Mouse (Mus musculus) left cerebral cortex, postnatal 14 days (tissue): ENCODE data around the gene Wsb1. TPM values are rescaled to one million over a fixed set of nuclear protein-coding genes. Genes with fewer than 3 reads are reported as not detected.
"Not testable (repeated sequence)": the region's sequence is repeated elsewhere in the genome, so short reads cannot be mapped to it uniquely, and the experiment has no call there.

Experiments
- DNase-seq, 2 experiments: peaks; one replicate each; pipeline ENCODE4 v3.0.0; 2021 to 2022; ENCODE audit warnings: low spot score in 2 of 2, mixed read lengths in 1 of 2
- intact Hi-C: fragments of 180-260 bp; cut with DNase I; formaldehyde crosslinking; loops from one replicate; pipeline ENCODE4 v1.15.1; 2025
- long read RNA-seq, 2 experiments: library from polyadenylated mRNA; stranded (forward); transcript quantifications; one replicate each; pipeline ENCODE4 v2.0.0; 2021
- total RNA-seq, 2 experiments: library from RNA; stranded (reverse); gene quantifications; 2 replicates each; pipeline ENCODE4 v1.2.3; 2021

Wsb1 gene
- total RNA-seq = 10 to 100 TPM; 60.8 to 75.4 TPM
- long read RNA-seq, experiment 1, transcript Wsb1-201 (9 exons, 2,476 nt) = major isoform, 9 of 25 reads
- long read RNA-seq, experiment 1, partial matches to known transcripts = 1 of 25 reads
- long read RNA-seq, experiment 1, other reads (novel, unspliced or antisense) = 11 of 25 reads
- long read RNA-seq, experiment 2, partial matches to known transcripts = 0 of 18 reads
- long read RNA-seq, experiment 2, other reads (novel, unspliced or antisense) = 13 of 18 reads

DNA sequence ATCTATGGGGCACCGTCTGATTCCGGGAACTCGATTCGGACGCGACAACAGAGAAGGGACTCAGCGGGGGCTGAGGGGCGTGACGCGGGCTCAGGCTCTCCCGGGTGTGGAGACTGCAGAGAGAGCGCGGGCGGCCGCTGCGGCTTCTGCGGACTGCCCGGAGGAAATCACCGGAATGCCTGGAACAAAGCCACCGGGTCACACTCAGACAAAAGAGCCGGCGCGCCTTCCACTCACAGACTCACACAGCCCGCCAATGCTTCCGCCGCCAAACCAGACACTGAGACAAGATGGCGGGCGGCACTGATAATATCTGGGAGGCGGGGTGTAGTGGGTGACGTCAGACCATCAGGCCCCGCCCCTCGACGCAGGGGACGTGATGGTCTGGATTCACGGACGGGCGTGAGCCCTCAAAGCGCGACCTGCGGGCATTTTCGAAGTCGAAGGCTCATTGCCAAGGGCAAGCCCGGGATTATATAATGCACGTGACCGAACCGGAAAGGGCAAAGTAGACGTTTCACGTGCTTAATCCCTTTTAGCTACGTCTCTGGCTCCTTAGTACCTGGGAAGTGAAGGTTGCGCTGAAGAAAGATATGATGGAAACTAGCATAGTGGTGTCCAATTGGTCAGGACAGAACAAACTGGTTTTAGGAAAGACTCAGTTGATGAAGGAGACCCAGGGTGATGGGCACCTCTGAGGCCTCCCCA is at the start of gene Wsb1:
Gene Wsb1 (minus strand): TSS at position 281 of the 708 bp plus-strand sequence.
- peak; percentile 93 to 94 for DNase-seq
- intact Hi-C loops = no loop called here

DNA sequence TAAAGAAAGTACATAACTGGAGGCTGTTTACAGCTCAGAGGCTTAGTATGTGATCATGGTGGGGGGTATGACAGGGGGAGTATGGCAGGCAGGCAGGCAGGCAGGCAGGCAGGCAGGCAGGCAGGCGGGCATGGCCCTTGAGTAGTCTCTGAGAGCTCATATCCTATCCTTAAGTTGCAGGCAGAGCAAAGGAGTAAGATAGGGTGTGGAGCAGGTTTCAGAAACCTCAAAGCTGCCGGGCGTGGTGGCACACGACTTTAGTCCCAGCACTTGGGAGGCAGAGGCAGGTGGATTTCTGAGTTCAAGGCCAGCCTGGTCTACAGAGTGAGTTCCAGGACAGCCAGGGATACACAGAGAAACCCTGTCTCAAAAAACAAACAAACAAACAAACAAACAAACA is 49.8 kb upstream of the Wsb1 start:
- intact Hi-C loops, DNase-seq: not testable (repeated sequence)

DNA sequence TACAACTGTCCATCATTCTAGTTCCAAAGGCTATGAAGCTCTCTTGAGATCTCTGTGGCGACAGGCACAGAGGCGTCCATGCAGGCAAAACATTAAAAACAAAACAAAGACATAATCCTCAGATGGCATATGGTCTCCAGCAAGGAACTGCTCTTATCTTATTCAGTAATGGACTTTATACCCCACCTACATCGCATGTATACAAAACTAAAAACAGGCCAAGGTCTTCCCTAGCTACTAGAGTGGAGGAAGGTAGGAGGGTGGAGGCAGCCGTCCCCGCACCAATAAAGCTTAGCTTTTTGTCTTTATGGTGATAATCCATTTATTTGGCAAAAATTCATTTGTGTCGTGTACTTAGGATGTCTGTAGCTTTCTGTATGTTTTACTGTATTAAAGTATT is 48.6 kb upstream of the Wsb1 start:
- intact Hi-C loops = no loop called here
- no peak for DNase-seq

DNA sequence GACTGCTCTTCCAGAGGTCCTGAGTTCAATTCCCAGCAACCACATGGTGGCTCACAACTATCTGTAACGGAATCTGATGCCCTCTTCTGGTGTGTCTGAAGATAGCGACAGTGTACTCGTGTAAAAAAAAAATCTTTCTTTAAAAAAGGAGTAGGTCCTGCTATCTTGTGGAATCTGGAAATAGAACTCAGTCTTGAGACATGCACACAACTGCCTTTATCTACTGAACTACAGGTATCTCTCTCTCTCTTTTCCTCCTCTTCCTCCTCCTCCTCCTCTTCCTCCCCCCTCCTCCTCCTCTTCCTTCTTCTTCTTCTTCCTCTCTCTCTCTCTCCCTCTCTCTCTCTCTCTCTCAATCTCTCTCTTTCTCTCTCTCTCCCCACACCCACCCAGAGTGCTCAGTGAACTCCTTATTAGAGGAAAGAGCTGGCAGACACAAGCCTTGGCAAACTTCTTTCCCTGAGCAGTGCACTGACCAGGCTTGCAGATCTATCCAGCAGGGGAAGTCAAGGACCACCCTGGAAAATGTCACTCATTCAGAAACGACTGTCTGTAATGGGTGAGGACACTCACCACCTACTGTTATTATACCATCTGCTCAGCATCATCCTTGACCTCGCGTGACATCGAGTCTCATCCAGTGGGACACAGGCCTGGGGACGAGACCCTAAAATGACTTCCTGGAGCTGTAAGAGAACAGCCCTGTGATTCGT is 45.4 kb upstream of the Wsb1 start:
- DNase-seq = no peak
- intact Hi-C loops = loop anchor here (5.0 kb wide), 2 partner anchors 97 to 338 kb away; no protein-coding TSS in a partner anchor

DNA sequence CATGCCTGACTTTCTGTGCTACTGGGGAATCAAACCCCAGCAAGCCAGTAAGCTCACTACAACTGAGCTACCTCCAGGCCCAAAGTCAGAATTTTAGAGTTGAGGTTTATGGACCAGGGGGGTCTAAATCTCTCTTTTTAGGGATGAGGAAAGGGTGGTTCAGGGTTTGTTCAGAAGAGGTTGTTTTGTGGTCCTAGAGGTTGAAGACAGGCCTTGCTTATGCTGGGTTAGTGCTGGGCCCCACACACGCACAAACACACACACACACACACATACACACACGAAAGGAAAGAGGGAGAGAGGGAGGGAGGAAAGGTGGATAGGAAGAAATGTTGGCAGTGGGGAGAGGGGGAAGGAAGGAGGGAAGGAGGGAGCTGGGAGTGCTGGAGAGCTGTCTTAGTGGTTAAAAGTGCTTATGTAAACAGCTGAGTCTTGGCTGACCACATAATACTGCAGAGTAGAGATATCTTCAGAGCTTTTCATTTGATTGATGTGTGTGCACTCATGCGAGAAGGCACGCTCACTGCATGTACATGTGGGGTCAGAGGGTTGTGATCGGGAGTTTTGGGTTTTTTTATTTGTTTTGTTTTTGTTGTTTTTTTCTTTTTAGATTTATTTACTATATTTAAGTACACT is 42.5 kb upstream of the Wsb1 start, which contains the start of gene Gm9964:
Gene Gm9964 (minus strand): TSS at position 51 of the 636 bp plus-strand sequence.
- intact Hi-C loops = loop anchor here (5.0 kb wide), 2 partner anchors 100 to 335 kb away; no protein-coding TSS in a partner anchor
- DNase-seq = no peak

DNA sequence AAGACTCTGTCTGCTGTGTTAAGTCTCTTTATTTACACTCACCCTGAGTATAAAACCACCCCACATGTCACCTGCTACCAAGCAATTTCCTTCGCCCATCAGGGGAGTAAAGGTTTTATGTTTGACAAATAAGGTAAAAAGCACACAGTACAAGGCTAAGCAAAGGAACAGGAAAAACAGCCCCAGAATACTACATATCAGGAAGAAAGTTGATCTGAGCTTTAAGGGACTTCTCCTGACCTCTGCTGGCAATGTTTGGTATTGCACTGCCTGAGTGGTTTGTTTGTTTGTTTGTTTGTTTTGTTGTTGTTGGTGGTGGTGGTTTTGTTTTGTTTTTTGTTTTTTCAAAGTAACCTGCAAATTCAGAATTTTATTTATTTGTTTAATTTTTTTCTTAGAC is 41.7 kb upstream of the Wsb1 start:
- peak; percentile 33 to 62 for DNase-seq
- intact Hi-C loops = loop anchor here (5.0 kb wide), 2 partner anchors 101 to 334 kb away; no protein-coding TSS in a partner anchor

DNA sequence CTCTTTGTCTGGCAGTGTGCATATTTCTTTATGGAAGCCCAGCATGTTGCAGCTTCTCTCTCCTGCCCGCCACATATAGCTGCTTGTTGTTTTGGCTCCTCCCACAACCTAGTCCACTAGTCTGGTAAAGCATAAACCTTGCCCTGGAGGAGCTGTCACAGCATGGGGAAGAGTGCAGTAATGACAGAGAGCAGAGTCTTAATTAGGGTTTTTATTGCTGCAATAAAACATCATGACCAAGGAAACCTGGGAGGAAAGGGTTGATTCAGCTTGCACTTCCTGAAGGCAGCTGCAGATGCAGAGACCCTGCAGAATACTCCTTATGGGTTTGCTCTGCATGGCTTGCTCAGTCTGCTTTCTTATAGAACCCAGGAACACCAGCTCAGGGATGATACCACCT is 39.5 kb upstream of the Wsb1 start:
- no peak for DNase-seq
- intact Hi-C loops = loop anchor here (5.0 kb wide), 1 partner anchor 257 kb away; no protein-coding TSS in a partner anchor

DNA sequence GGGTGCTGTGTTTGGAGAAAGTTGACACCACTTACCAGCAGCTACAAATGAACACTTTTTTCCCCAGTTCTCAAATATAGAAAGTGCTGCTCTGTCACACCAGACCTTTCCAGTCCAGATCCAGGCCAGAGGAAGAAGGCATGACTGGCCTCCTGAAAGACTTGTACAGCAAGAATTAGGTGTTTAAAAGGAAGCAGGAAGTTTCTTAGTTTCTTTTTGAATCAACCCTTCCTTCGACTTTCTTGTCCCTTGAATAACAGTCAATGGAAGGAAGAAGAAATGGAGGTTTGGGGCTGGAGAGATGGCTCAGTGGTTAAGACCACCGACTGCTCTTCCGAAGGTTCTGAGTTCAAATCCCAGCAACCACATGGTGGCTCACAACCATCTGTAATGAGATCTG is 38.6 kb upstream of the Wsb1 start:
- DNase-seq = no peak
- intact Hi-C loops = loop anchor here (5.0 kb wide), 1 partner anchor 256 kb away; no protein-coding TSS in a partner anchor

DNA sequence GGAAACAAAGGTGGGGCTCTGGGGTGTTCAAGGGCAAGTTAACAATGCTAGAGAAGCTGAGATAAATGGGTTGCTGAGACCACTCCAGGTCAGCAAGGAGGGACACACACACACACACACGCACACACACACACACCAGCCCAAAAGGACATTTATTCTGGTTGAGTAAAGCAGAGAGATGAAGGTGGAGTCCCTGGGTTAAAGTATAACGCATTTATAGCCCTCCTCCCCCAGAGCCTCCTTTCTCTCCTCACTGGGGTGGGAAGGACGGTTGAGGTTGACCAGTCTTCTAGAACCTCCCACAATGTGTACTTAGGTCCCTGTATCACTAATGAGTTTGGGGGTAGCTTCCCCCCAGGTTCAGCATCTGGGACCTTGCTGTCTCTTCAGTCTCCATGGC is 37.7 kb upstream of the Wsb1 start:
- intact Hi-C loops = loop anchor here (5.0 kb wide), 1 partner anchor 255 kb away; no protein-coding TSS in a partner anchor
- DNase-seq = no peak

DNA sequence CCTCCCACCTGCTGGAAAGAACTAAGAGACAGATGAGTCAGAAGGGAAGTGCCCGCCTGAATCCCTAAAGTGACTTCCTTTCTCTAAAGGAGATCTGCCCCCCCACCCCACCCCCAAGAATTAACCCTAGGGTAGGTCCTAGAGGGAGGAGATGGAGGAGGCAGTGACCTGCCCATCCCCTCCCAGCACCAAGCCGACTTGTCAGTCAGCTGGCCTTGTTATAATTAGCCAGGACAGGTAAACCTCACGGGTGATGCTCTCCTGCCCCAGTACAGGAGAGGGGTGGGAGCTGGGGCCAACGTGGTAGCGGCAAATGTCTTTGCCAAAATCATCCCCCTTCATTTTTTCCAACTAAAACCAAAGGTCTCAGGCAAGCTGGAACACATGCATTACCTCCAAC is 37.2 kb upstream of the Wsb1 start:
- DNase-seq = no peak
- intact Hi-C loops = loop anchor here (2.0 to 5.0 kb wide), 2 partner anchors 67 to 254 kb away; no protein-coding TSS in a partner anchor

DNA sequence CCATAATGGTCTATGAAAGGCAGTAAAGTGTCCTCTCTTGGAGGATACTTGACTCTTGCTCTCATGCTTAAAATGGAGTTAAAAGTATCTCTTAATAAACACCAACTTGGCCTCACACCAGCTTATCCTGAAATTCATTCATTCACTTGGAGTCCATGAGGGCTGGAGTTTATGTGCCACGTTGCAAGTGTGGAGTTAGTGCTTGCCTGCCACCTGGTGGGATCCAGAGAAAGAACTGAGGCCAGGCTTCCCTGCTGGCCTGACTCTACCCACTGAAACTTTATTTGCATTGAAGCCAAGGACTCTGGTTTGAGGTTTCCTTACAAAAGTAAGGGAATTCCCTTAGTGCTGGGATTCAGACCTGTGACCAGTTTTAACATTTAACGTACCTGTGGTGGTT is 36.0 kb upstream of the Wsb1 start:
- intact Hi-C loops = loop anchor here (2.0 to 5.0 kb wide), 2 partner anchors 66 to 253 kb away; no protein-coding TSS in a partner anchor
- DNase-seq = peak; percentile 23 to 41

DNA sequence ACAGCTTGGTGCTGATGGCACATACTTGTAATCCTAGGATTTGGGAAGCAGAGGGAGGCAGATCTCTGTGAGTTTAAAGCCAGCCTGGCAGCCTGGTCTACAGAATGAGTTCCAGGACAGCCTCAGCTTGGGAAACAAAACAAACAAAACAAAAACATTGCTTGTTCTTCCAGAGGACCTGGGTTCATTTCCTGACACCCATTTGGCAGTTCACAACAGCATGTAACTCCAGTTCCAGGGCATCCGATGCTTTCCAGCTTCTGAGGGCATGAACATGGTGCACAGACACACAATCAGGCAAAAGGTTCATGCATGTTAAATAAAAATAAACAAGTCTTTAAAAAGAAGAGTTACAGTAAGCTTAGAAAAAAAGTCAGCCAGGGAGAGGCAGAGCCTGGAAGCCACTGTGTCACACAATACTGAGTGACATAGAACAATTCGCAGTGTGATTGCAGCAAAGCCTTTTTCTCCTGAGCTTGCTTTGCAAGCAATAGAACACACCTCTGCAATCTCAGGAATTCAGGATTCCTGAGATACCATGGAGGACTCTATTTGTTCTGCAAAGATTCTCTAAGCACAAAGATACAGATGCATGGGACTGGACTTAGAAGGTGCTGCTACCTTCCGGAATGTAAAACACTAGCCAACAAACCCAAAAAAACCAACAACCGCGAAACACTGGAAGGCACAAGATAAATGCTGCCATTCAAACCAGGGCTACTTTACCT is 34.6 kb upstream of the Wsb1 start:
- DNase-seq = no peak
- intact Hi-C loops = no loop called here

DNA sequence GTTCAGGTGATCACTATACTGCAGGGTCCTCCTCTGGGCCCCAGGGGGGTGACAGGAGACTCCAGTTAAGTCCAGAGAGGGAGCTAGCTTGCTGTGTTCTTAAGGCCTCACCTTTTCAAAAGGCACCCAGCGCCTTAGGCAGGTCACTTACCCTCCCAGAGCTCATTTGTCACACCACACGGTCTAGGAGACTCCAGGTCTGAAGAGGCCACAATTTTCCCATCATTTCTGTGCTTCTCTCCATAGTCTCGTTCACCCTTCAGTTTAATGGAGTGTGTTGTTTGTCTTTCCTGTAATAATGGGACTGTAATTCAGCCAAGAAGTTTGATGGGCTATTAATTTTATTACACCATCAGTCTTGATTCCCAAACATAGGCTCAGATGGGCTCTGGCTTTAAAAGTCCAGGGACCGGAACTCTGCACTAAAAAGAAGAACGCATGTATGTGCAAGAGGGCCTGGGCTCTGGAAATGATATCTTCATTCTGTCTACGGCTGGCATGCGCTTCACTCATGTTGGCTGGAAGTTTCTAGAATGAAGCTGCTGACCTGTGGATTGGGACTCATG is 33.9 kb upstream of the Wsb1 start:
- intact Hi-C loops = no loop called here

DNA sequence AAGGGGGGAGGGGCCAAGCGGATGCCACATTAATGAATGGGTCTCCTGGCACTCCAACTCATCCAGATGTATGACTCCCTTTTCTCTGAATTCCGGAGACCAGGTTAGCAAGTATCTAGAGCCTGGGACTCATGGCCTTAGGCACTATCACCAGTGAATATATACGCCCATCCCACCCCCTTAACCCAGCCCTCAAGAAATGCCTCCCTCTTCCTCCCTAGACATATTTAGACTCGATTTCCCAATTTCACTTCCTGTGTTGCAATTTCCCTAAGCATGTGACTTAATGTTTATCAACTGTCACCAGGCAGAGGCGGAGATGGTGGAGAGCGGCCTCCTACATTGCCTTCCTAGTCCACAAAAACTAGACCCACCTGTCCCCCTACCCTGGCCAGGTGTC is 33.0 kb upstream of the Wsb1 start:
- intact Hi-C loops = no loop called here
- DNase-seq = no peak

More for the DNA sequence above, 33.9 kb upstream of the Wsb1 start:
- no peak for DNase-seq

DNA sequence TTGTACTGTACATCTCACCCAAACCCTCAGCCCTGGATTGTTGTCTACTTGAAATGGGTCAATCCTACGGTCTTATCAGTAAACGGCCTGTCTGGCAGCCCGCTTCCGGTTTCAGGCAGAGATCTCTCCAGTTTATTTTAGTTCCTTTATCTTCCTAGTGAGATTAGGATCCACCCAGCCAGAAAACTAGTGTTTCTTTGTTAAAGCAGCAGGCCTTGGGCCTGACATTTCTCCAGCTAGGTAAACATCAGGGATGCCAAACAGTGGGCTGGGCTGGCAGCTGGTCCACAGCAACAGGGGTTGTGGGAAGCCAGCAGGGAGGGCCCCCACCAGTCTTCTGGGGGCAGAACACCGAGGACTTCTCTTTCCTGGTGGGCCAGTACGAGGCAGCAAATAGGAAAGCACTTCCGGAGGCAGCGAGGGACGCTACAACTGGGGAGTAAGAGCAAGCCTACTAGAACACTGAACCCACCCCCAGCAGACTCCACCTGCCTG is 31.9 kb upstream of the Wsb1 start:
- no peak for DNase-seq
- intact Hi-C loops = no loop called here

DNA sequence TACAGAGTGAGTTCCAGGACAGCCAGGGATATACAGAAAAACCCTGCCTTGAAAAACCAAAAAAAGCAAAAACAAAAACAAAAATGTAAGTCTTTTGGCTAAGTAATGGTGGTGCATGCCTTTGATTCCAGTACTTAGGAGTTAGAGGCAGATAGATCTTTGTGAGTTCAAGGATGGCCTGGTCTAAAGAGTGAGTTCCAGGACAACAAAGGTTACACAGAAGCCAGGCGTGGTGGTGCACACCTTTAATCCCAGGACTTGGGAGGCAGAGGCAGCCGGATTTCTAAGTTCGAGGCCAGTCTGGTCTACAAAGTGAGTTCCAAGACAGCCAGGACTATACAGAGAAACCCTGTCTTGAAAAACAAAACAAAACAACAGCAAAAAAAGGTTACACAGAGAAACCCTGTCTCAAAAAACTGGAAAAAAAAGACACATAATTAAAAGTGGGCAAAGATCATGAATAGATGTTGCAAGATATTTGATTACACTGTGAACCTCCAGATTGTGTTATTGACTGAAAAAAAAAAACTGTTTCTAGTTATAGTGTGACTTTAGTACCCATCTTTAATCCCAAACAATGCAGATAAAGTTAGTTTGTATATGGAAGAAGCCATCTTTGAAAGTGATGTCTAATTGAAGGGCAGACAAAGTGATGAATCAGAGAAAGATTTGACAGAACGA is 29.0 kb upstream of the Wsb1 start:
- DNase-seq = no peak
- intact Hi-C loops = no loop called here

DNA sequence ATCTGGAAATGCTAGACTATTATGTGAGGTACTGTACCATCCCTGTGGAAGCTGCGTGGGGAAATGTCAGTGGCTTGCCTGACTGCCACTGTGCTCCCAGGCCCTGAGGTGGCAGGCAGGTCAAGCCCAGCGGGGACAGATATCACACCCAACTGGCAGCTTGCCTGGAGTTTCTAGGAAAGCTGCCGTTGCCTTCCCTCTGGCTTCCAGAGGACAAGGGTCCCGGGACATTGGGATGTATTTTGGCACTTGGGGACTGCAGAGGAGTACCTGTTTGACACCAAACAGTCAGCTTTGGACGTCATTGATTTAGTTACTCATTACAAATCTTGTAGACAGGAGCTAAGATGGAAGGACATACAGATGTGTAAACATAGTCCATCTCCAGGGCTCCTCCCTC is 26.9 kb upstream of the Wsb1 start:
- intact Hi-C loops = no loop called here
- DNase-seq = no peak
